Mouse (Mus musculus): ENCODE measurements around the gene Irf5.

Irf5 gene

DNA sequence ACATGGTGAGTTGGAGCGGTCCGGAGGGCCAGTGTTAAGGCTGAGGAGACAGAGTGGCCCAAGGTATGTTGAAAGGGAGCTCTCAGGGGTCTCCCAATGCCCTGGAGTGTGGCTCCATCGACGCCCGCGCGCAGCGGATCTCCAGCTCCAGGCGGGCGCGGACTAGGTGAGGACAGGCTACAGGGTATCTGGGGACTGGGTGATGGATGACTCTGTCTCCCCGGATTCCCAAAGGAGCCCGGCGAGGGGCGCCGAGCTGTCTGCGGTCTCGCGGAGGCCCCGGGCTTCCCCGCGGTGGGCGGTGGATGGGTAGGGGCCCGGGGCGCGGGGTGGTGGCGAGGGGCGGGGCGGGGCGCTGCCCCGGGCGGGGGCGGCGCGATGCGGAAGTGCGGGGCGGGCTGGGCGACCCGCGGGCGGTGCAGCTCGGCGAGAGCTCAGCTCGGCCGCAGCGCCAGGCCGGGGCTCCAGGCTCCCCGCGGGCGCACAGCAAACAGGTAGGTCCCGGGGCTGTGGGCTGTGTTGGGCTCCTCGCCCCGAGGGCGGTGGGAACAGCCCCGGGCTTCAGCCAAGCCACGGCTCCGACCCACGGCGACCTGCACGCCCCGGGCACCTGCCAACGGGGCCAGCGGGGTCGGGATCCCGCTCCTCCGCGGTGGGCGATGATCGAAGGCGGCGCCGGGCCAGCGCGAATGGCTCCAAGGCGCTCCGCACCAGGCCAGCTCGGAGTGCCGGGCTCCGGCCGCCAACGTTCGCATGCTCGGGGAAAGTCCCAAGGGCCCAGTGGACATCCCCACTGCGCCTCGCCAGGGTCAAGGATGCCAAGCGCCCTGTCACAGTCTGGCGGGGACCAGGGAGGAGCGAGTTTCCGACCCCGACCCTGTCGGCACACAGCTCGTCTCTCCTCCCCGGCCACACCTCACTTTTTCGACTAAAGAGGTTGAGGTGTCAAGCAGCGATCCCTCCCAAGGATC, at the start of gene Irf5:
Gene Irf5, plus strand, starts transcription at position 345 of the 971 bp plus-strand sequence.
- DNase-seq (ENCODE audit: low spot score in 2 of 2): peak; percentile 37 to 63

- DNase-seq (ENCODE audit: low spot score in 2 of 2): no peak
Observed at GRCm38 (mm10) chr6:29482691-29483090, 43.7 kb upstream of the Irf5 start.

GRCm38 (mm10) chr6:29484716-29485559, 41.5 kb upstream of the Irf5 start:
- DNase-seq (ENCODE audit: low spot score in 2 of 2): peak; percentile 67 to 83

GRCm38 (mm10) chr6:29485951-29486350, 40.5 kb upstream of the Irf5 start:
- DNase-seq (ENCODE audit: low spot score in 2 of 2): no peak

- no peak for DNase-seq (ENCODE audit: low spot score in 2 of 2)
Observed at GRCm38 (mm10) chr6:29494101-29494500, 32.3 kb upstream of the Irf5 start.

DNA sequence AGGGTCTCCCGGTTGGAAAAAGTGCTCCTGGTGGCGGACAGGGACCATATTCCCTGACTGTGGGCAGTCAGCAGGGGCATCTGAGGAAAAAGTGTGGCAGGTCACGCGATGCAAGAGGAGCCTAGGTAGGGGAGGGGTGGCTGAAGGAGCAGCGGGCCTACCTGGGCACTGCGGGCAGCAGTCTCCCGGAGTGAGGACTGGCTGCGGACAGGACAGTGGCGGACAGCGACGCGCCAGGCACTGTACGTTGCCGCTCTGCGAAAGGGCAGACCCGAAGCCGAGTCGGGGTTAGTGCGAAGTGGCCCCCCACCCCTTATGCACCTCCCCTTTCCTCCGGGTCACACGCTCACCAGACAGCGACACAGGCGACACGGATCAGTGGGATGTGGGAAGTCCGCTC, 30.2 kb upstream of the Irf5 start:
- no peak for DNase-seq (ENCODE audit: low spot score in 2 of 2)

DNA sequence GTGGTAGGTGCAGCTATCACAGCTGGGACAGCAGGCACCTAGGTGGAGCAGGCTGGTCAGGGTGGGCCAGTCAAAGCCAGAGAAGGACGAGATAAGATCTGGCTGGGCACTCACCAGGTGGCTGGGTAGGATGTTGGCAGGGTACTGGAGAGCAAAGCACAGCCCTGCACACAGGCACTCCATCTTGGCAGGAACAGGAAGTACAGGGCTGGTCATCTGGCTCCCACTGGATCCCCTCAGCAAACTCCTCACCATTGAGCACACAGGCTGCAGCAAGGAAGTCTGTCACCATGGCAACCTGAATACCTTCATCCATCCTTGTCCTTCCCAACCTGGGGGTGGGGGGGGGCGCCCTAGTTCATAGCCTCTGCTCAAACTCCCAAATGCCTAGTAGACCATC, 28.6 kb upstream of the Irf5 start:
- DNase-seq (ENCODE audit: low spot score in 2 of 2): no peak

GRCm38 (mm10) chr6:29500177-29500576, 26.2 kb upstream of the Irf5 start:
- no peak for DNase-seq (ENCODE audit: low spot score in 2 of 2)

GRCm38 (mm10) chr6:29500810-29501209, 25.6 kb upstream of the Irf5 start:
- DNase-seq (ENCODE audit: low spot score in 2 of 2): no peak

- DNase-seq (ENCODE audit: low spot score in 2 of 2): no peak
Observed at GRCm38 (mm10) chr6:29501599-29501998, 24.8 kb upstream of the Irf5 start.

- peak in 1 of 2 experiments; percentile 41 for DNase-seq (ENCODE audit: low spot score in 2 of 2)
Observed at GRCm38 (mm10) chr6:29505493-29505892, 20.9 kb upstream of the Irf5 start.

GRCm38 (mm10) chr6:29506834-29507233, 19.6 kb upstream of the Irf5 start:
- no peak for DNase-seq (ENCODE audit: low spot score in 2 of 2)

DNA sequence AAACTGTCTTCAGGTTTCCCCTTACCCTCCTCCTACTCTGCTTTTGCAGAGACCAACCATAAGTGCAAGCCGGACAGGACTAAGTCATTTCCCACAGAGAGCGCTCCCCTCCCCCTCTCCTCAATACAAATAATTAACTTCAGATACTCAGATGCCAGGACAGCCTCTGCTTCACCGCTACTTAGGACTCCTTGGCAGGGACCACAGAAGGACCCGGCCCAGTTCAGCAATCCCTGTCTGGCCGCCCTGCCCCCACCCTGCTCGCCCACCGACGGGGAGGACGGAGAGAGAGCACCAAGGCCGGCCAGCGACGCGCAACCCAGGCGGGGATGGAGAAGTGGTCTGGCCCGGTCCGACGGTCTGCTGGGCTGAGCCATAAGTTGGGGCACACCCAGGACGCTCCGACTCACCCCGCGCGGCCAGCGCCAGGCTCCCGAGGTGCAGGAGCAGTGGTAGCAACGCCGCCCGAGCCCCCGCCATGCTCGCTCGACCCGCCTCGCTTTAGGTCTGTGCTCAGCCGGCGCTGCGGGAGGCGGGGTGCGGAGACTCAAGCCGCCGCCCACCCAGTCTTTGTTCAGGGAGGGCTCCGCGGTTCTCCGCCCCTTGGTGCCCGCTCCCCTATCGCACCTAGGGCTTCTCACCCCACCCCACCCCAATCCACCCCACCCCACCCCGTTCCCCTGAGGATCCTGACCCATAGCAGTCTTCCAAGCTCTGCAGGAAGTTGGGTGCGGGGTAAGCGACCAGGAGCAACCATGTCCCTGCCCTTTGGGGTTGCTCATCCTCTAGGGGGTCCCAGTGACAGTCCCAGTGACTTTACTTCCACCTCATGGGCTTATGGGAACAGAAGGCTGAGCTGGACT, 18.7 kb upstream of the Irf5 start, which contains the start of gene Kcp:
Gene Kcp, minus strand, starts transcription at position 506 of the 863 bp plus-strand sequence.
- DNase-seq (ENCODE audit: low spot score in 2 of 2): no peak

- DNase-seq (ENCODE audit: low spot score in 2 of 2): no peak
Observed at GRCm38 (mm10) chr6:29509086-29509485, 17.3 kb upstream of the Irf5 start.

DNA sequence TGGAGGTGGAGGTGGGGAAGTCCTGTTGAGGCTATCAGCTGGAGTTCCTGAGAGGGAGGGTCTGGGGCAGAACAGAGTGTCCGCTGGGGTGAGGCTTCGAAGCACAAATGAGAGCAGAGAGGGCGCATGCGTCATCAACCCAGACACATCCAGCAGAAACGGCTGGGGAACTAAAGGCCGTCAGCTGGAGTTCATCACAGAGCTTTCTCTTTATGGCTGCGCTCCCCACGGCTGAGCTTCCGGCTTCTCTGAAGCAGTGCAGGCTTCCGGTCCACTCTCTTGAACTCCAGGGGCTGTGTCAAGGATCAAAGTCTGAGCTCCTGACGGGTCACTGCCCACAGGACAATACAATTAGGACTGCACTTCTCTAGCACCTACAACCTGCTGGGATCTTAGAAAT, 13.1 kb upstream of the Irf5 start:
- DNase-seq (ENCODE audit: low spot score in 2 of 2): no peak

- peak; percentile 59 to 86 for DNase-seq (ENCODE audit: low spot score in 2 of 2)
Observed at GRCm38 (mm10) chr6:29517139-29517538, 9.3 kb upstream of the Irf5 start.

DNA sequence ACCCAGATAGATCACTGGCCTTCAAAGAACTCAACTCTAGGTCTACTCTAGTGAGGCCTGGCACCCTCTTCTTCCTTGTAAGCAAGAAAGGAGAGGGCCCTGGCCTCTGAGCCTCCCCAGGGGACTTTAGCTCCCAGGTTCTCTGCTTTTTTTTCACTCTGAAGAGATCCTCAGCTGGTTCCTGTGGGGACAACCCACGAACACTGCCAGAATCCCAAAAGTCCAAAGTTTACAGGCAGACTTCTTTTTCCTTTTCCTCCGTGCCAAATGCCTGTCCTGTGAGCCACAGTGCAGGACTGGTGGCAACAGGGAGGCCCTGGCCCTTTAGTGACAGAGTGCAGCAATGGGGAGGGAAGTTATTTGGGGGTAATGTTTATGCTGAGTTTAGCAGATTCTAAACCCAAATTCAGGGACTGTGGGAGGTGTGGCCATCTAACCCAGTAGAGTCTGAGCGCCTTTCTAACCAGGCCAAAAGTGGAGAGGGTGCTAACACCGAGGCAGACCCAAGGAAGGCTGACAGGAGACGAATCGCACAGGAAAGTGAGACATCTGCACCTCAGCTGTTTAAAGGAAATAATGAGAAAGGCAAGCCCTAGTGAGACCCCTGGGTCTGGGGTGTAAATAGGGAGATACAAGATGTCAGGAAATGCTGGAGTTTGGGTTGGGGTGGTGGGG, 3.7 kb upstream of the Irf5 start:
- no peak for DNase-seq (ENCODE audit: low spot score in 2 of 2)

DNA sequence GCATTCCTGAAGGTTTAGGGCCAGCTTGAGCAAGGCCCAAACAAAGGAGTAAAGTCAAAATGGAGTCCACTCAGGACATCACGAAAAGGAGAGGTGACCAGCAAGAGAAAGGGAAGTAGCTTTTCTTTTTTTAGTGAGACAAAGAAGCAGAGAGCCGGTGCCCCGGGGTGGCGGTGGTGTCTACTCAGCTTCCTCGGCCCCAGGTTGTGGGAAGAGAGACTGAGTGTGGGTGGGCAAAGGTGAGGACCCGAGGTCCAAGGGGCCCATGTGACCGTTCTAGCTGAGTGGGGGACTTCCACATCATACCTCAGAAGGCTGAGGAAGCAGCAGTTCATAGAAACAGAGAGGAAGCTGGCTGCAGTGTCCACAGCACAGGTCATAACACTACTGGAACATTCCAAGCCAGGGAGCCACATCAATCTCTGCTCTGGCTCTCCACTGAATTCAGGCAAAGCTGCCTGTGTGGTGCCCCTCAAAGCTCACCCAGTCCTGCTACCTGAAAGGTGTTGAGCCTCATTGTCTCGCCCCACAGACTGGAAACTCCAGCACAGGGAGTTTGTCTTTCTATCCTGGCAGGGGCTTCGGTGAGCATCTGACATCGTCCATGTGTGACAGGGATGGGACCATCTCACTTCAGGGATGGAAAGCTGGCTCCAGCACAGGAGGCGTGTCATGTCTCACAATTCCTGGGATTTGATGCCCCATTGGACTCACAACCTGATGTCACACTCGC, 3.0 kb upstream of the Irf5 start:
- DNase-seq (ENCODE audit: low spot score in 2 of 2): peak in 1 of 2 experiments; percentile 38

GRCm38 (mm10) chr6:29524034-29524489, 2.4 kb upstream of the Irf5 start:
- peak; percentile 33 to 55 for DNase-seq (ENCODE audit: low spot score in 2 of 2)

- peak; percentile 19 to 64 for DNase-seq (ENCODE audit: low spot score in 2 of 2)
Observed at GRCm38 (mm10) chr6:29525256-29525655, 1.2 kb upstream of the Irf5 start.
